16 mouse cellular contexts compared by ENCODE assay signal in the genomic region with DNA sequence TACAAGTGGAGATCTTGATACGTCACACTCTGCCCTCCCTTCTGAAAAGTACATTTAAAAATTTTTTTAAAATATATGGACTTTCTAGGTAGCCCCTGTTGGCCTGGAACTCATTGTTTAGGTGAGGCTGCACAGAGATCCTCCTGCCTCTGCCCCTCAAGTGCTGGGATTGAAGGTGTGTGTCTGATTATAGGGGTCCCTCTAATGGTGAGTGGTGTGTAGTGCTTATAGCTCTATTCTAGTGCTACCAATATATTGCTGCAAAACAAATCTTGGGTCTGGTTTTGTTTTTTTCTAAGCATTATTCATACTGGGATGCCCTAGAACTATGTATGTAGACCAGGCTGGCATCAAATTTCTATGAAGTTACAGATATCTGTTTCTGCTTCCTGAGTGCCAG. TPM values are rescaled to one million over a fixed set of nuclear protein-coding genes. Genes with fewer than 3 reads are reported as not detected.
A peak's percentile ranks its signal among the peaks of the same experiment; 100 is the strongest.
DNase-seq lines count a peak whose midpoint lies in the region; TF ChIP-seq lines count a peak whose summit lies in the region.
"Had no signal": no experiment of that assay in that cellular context is flagged by ENCODE, and none has a peak within 500 bp of the region (broad histone marks: within the 10 kb centered on the region; RNA-seq: fewer than 3 reads in every experiment).

No protein-coding gene starts in this region.

- peak; percentile 44 for TF ChIP-seq CTCF in left cerebral cortex, adult 2 months (IDR thresholded peaks at IDR 0.05)

- H3K27ac ChIP-seq in left cerebral cortex, adult 2 months = no peak overlapping the region
- H3K27ac ChIP-seq: embryonic facial prominence, embryonic 12.5 days; hindbrain, embryonic 12.5 days; kidney, embryonic 15.5 days; lung, embryonic 15.5 days; midbrain, embryonic 10.5 days; stomach, postnatal 0 days had no signal

- peak; percentile 44 for DNase-seq in heart, adult 11 months
- no peak for DNase-seq in heart, postnatal 25 days (ENCODE audit: low spot score)
- DNase-seq in left cerebral cortex, adult 2 months (ENCODE audit: extremely low spot score in 1 of 2, low spot score in 2 of 2) = no peak
- DNase-seq in left cerebral cortex, postnatal 10 days (ENCODE audit: extremely low spot score in 1 of 2, low spot score in 2 of 2) = no peak
- peak; percentile 19 for DNase-seq in thymus, postnatal 14 days
- DNase-seq in thymus, adult 18-20 months = no peak
- DNase-seq in splenic B cell, adult 2 months (ENCODE audit: low read depth, low spot score) = peak; percentile 10
- DNase-seq in c-Kit-positive CD71-positive TER-119-positive erythroid progenitor cells, embryonic 14.5 days (ENCODE audit: low spot score) = no peak
- DNase-seq: gastrocnemius, postnatal 36 days; spleen, adult 18-20 months had no signal

- peaks cover 3% of the 10 kb centered on the region; the same call in 1 of the 2 replicates for H3K36me3 ChIP-seq in splenic B cell, adult 2 months (ENCODE audit: control insufficient read depth, insufficient read depth, low read length, poor library complexity, severe bottlenecking)

- intact Hi-C loops in heart, postnatal 25 days (cut with DNase I) = loop anchor here (5.0 kb wide), 1 partner anchor 58 kb away; no protein-coding TSS in a partner anchor
- intact Hi-C loops in left cerebral cortex, adult 2 months (cut with DNase I) = no loop called here
- intact Hi-C loops in left cerebral cortex, postnatal 10 days (cut with DNase I) = no loop called here

- H3K27me3 ChIP-seq in splenic B cell, adult 2 months (ENCODE audit: control insufficient read depth, insufficient read depth, low read length, poor library complexity, severe bottlenecking) = no peaks in the 10 kb centered on the region
- H3K27me3 ChIP-seq: embryonic facial prominence, embryonic 12.5 days; hindbrain, embryonic 12.5 days; kidney, embryonic 15.5 days; lung, embryonic 15.5 days had no signal

- no peak overlapping the region for H3K4me3 ChIP-seq in left cerebral cortex, adult 2 months
- H3K4me3 ChIP-seq: embryonic facial prominence, embryonic 12.5 days; hindbrain, embryonic 12.5 days; kidney, embryonic 15.5 days; lung, embryonic 15.5 days; midbrain, embryonic 10.5 days had no signal

RNA-seq across cellular contexts. Expression of a gene that starts 9.3 kb away (rescaled TPM):
- total RNA-seq in heart, postnatal 25 days (2021) = 10 to 100 TPM; 21.5 to 23.9 TPM
- total RNA-seq in left cerebral cortex, adult 2 months (2021) = 10 to 100 TPM; 46.9 to 48.3 TPM
- 10 to 100 TPM; 43.1 to 44.8 TPM for total RNA-seq in left cerebral cortex, postnatal 10 days (2021)

RNA-seq across cellular contexts. Expression of a gene that starts 50.7 kb away (rescaled TPM):
- total RNA-seq in heart, postnatal 25 days (2021) = 1 to 10 TPM; 3.8 to 7.3 TPM
- 100 to 1,000 TPM; 513 to 521 TPM for total RNA-seq in left cerebral cortex, adult 2 months (2021)
- 100 to 1,000 TPM; 433 to 447 TPM for total RNA-seq in left cerebral cortex, postnatal 10 days (2021)

Comparison
In these comparisons a context has a peak if more than half of its experiments do, and no peak if none do; other contexts are left out.
1. DNase-seq: peak in heart, adult 11 months (single experiment), thymus, postnatal 14 days (single experiment) and splenic B cell, adult 2 months (single experiment); none in heart, postnatal 25 days (single experiment), left cerebral cortex, adult 2 months (0 of 2), left cerebral cortex, postnatal 10 days (0 of 2), thymus, adult 18-20 months (0 of 2) and c-Kit-positive CD71-positive TER-119-positive erythroid progenitor cells, embryonic 14.5 days (single experiment).
2. RNA of a gene that starts 50.7 kb away (total RNA-seq): 513 to 521 TPM in left cerebral cortex, adult 2 months and 433 to 447 TPM in left cerebral cortex, postnatal 10 days; 3.8 to 7.3 TPM in heart, postnatal 25 days; every median in the first group is over 10 times any median in the second.